Mouse (Mus musculus): Measurements from ENCODE around the gene Dhx34. TPM values are rescaled to one million over a fixed set of nuclear protein-coding genes. Genes with fewer than 3 reads are reported as not detected.
A peak's percentile ranks its signal among the peaks of the same experiment; 100 is the strongest.
"Not testable (repeated sequence)": the region's sequence is repeated elsewhere in the genome, so short reads cannot be mapped to it uniquely, and the experiment has no call there.

Dhx34 gene
- polyA plus RNA-seq (2015; fragmentation: Nextera tagmentation; extraction: Ambion mirVana), result 27.2 and 29.8 TPM in 2 replicates

- ATAC-seq, result peak; percentile 99
- Histone ChIP-seq H3K27me3 (replicated peaks; ENCODE audit: control insufficient read depth, insufficient read depth, low read length) (no peaks in the 10 kb centered on the region), H3K4me1 (ENCODE audit: control insufficient read depth, insufficient read depth, low read length) (peaks cover 11% of the 10 kb centered on the region), H3K9me3 (ENCODE audit: control insufficient read depth, low read length) (no peaks in the 10 kb centered on the region), H3K27ac (ENCODE audit: low read length) (peak within 1 kb of the TSS; percentile 84), H3K4me2 (ENCODE audit: low read depth, low read length) (peak within 1 kb of the TSS; percentile 72), H3K36me3 (ENCODE audit: control insufficient read depth, insufficient read depth, low read length) (0 out of 2 replicates have a peak, but pooled peaks cover 6% of the 10 kb centered on the region), H3K9ac (ENCODE audit: low read depth, low read length) (peak within 1 kb of the TSS; percentile 91), H3K4me3 (ENCODE audit: low read length) (peak within 1 kb of the TSS; percentile 76)
- under 1% methylated on average over 34 of the region's 34 CpGs for WGBS
Observed at GRCm38 (mm10) chr7:16221582-16222272, at the start of gene Dhx34. Gene Dhx34 (minus strand): TSS chr7:16222037.

- Histone ChIP-seq H3K27ac (ENCODE audit: low read length) (no peak overlapping the region), H3K4me2 (ENCODE audit: low read depth, low read length) (no peak overlapping the region), H3K4me3 (ENCODE audit: low read length) (no peak overlapping the region), H3K9ac (ENCODE audit: low read depth, low read length) (no peak overlapping the region), H3K9me3 (ENCODE audit: control insufficient read depth, low read length) (no peaks in the 10 kb centered on the region), H3K36me3 (ENCODE audit: control insufficient read depth, insufficient read depth, low read length) (no peaks in the 10 kb centered on the region), H3K27me3 (replicated peaks; ENCODE audit: control insufficient read depth, insufficient read depth, low read length) (no peaks in the 10 kb centered on the region), H3K4me1 (ENCODE audit: control insufficient read depth, insufficient read depth, low read length) (peaks cover 29% of the 10 kb centered on the region)
- ATAC-seq, result no peak
- WGBS, result 70% methylated on average over 1 of the region's 1 CpGs
Observed at GRCm38 (mm10) chr7:16271139-16271538, 49.3 kb upstream of the Dhx34 start.

GRCm38 (mm10) chr7:16266593-16266992 lies 44.8 kb upstream of the Dhx34 start:
- 70% methylated on average over 7 of the region's 7 CpGs for WGBS
- not testable (repeated sequence) for H3K27ac ChIP-seq (ENCODE audit: low read length); H3K4me2 ChIP-seq (ENCODE audit: low read depth, low read length); H3K9ac ChIP-seq (ENCODE audit: low read depth, low read length); H3K27me3 ChIP-seq (replicated peaks; ENCODE audit: control insufficient read depth, insufficient read depth, low read length); H3K36me3 ChIP-seq (ENCODE audit: control insufficient read depth, insufficient read depth, low read length); H3K9me3 ChIP-seq (ENCODE audit: control insufficient read depth, low read length); H3K4me3 ChIP-seq (ENCODE audit: low read length); H3K4me1 ChIP-seq (ENCODE audit: control insufficient read depth, insufficient read depth, low read length)
- ATAC-seq, result 0 out of 2 replicates have a peak, but pooled peaks have one; percentile 21

DNA sequence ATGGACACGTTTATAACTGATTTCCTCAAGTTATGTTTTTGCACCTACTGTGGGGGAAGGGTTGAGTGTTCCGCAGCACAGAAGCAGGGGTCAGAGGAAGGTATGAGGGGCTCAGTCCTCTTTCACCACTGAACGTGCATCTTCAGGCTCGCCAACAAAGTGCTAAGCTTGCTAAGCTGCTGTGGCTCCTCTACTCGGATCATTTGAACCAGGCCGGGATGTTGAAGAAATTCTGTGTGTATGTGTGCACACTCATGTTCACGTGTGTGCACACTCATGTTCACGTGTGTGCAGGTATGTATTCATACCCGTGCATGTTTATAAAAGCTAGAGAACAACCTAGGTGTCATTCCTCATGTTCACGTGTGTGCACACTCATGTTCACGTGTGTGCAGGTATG lies 44.0 kb upstream of the Dhx34 start:
- Histone ChIP-seq H3K36me3 (ENCODE audit: control insufficient read depth, insufficient read depth, low read length) (no peaks in the 10 kb centered on the region), H3K4me3 (ENCODE audit: low read length) (no peak overlapping the region), H3K27ac (ENCODE audit: low read length) (no peak overlapping the region), H3K4me1 (ENCODE audit: control insufficient read depth, insufficient read depth, low read length) (no peaks in the 10 kb centered on the region), H3K4me2 (ENCODE audit: low read depth, low read length) (no peak overlapping the region), H3K27me3 (replicated peaks; ENCODE audit: control insufficient read depth, insufficient read depth, low read length) (no peaks in the 10 kb centered on the region), H3K9ac (ENCODE audit: low read depth, low read length) (no peak overlapping the region), H3K9me3 (ENCODE audit: control insufficient read depth, low read length) (0 out of 2 replicates have a peak, but pooled peaks cover 5% of the 10 kb centered on the region)
- ATAC-seq, result no peak
- 88% methylated on average over 11 of the region's 11 CpGs for WGBS

DNA sequence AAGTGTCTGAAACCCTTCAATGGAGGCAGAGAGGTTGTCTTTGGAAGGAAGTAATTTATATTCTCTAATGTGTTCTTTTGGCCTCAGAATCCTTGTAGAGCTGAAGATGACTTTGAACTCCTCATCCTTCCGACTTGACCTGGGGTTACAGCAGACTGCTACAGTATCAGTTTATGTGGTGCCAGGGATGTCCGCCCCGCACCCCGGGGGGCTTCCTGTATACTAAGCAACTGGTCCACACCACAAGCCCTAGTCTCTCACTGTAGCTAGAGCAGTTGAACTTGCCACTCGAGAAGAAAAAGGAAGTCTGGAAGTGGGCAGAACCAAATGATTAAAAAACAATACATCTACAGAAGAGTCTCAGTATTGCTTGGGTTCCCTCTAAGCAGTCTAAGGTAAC lies 42.0 kb upstream of the Dhx34 start:
- no peaks in the 10 kb centered on the region for H3K4me1 ChIP-seq (ENCODE audit: control insufficient read depth, insufficient read depth, low read length)
- no peaks in the 10 kb centered on the region for H3K27me3 ChIP-seq (replicated peaks; ENCODE audit: control insufficient read depth, insufficient read depth, low read length)
- no peak overlapping the region for H3K4me3 ChIP-seq (ENCODE audit: low read length)
- 0 out of 2 replicates have a peak, but pooled peaks cover 5% of the 10 kb centered on the region for H3K9me3 ChIP-seq (ENCODE audit: control insufficient read depth, low read length)
- no peak for ATAC-seq
- no peak overlapping the region for H3K4me2 ChIP-seq (ENCODE audit: low read depth, low read length)
- no peak overlapping the region for H3K27ac ChIP-seq (ENCODE audit: low read length)
- no peaks in the 10 kb centered on the region for H3K36me3 ChIP-seq (ENCODE audit: control insufficient read depth, insufficient read depth, low read length)
- WGBS, result 84% methylated on average over 5 of the region's 5 CpGs
- H3K9ac ChIP-seq (ENCODE audit: low read depth, low read length), result no peak overlapping the region

GRCm38 (mm10) chr7:16263015-16263787 lies 41.4 kb upstream of the Dhx34 start:
- ATAC-seq, result no peak
- Histone ChIP-seq H3K9ac (ENCODE audit: low read depth, low read length) (no peak overlapping the region), H3K27me3 (replicated peaks; ENCODE audit: control insufficient read depth, insufficient read depth, low read length) (no peaks in the 10 kb centered on the region), H3K4me3 (ENCODE audit: low read length) (no peak overlapping the region), H3K4me1 (ENCODE audit: control insufficient read depth, insufficient read depth, low read length) (no peaks in the 10 kb centered on the region), H3K27ac (ENCODE audit: low read length) (no peak overlapping the region), H3K36me3 (ENCODE audit: control insufficient read depth, insufficient read depth, low read length) (no peaks in the 10 kb centered on the region), H3K9me3 (ENCODE audit: control insufficient read depth, low read length) (0 out of 2 replicates have a peak, but pooled peaks cover 5% of the 10 kb centered on the region), H3K4me2 (ENCODE audit: low read depth, low read length) (no peak overlapping the region)
- 26% methylated on average over 8 of the region's 8 CpGs for WGBS

- WGBS, result 67% methylated on average over 1 of the region's 1 CpGs
- peak; percentile 90 for ATAC-seq
- no peaks in the 10 kb centered on the region for H3K4me1 ChIP-seq (ENCODE audit: control insufficient read depth, insufficient read depth, low read length)
Observed at GRCm38 (mm10) chr7:16261097-16261496, 39.3 kb upstream of the Dhx34 start.

DNA sequence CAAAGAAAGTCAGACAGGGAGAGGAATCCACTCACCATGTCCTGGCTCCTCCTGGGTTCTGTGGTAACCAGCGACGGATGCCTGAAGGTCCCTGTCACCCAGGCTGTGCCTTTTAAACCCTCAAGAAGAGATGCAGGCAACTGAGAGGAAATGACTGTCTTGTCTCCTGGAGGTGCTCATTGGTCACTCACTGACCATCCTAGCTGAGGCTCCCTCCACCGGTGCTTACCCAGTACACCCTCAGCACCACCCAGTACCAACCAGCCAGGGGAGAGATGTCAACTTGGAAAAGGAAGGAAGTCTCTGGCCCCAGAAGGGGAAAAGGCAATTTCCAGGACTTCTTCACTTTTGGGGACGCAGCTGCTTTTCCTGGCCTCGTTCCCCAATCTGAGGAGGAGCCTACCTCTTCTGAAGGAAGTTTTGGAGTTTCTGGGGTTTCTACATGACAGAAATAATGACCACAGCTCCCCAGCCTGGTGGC lies 37.3 kb upstream of the Dhx34 start, which contains the start of gene C5ar1:
C5ar1 (minus strand) TSS at position 431 of the 481 bp plus-strand sequence.
- Histone ChIP-seq H3K4me2 (ENCODE audit: low read depth, low read length) (no peak within 1 kb of the TSS), H3K27ac (ENCODE audit: low read length) (no peak within 1 kb of the TSS), H3K9ac (ENCODE audit: low read depth, low read length) (no peak within 1 kb of the TSS), H3K4me3 (ENCODE audit: low read length) (no peak within 1 kb of the TSS), H3K9me3 (ENCODE audit: control insufficient read depth, low read length) (no peaks in the 10 kb centered on the region), H3K4me1 (ENCODE audit: control insufficient read depth, insufficient read depth, low read length) (no peaks in the 10 kb centered on the region), H3K36me3 (ENCODE audit: control insufficient read depth, insufficient read depth, low read length) (no peaks in the 10 kb centered on the region), H3K27me3 (replicated peaks; ENCODE audit: control insufficient read depth, insufficient read depth, low read length) (no peaks in the 10 kb centered on the region)
- no peak for ATAC-seq
- WGBS, result 81% methylated on average over 5 of the region's 5 CpGs

More at GRCm38 (mm10) chr7:16261097-16261496, 39.3 kb upstream of the Dhx34 start:
- Histone ChIP-seq H3K4me3 (ENCODE audit: low read length) (no peak overlapping the region), H3K9ac (ENCODE audit: low read depth, low read length) (no peak overlapping the region), H3K9me3 (ENCODE audit: control insufficient read depth, low read length) (0 out of 2 replicates have a peak, but pooled peaks cover 5% of the 10 kb centered on the region), H3K36me3 (ENCODE audit: control insufficient read depth, insufficient read depth, low read length) (no peaks in the 10 kb centered on the region), H3K27ac (ENCODE audit: low read length) (no peak overlapping the region; the same call in 1 of the 2 replicates), H3K27me3 (replicated peaks; ENCODE audit: control insufficient read depth, insufficient read depth, low read length) (no peaks in the 10 kb centered on the region), H3K4me2 (ENCODE audit: low read depth, low read length) (no peak overlapping the region)

- H3K9ac ChIP-seq (ENCODE audit: low read depth, low read length), result no peak overlapping the region
- ATAC-seq, result no peak
- no peaks in the 10 kb centered on the region for H3K36me3 ChIP-seq (ENCODE audit: control insufficient read depth, insufficient read depth, low read length)
- WGBS, result 87% methylated on average over 11 of the region's 11 CpGs
- no peak overlapping the region for H3K4me3 ChIP-seq (ENCODE audit: low read length)
- H3K4me1 ChIP-seq (ENCODE audit: control insufficient read depth, insufficient read depth, low read length), result no peaks in the 10 kb centered on the region
- H3K9me3 ChIP-seq (ENCODE audit: control insufficient read depth, low read length), result no peaks in the 10 kb centered on the region
- H3K27me3 ChIP-seq (replicated peaks; ENCODE audit: control insufficient read depth, insufficient read depth, low read length), result no peaks in the 10 kb centered on the region
- no peak overlapping the region for H3K4me2 ChIP-seq (ENCODE audit: low read depth, low read length)
- no peak overlapping the region for H3K27ac ChIP-seq (ENCODE audit: low read length)
Observed at GRCm38 (mm10) chr7:16257830-16258229, 36.0 kb upstream of the Dhx34 start.

All from intestine, embryonic 16.5 days (tissue).